In genomic region chr15:88750677-88751563, GRCm38 (mm10) we compare ENCODE assay signal across 8 mouse cellular contexts. TPM values are rescaled to one million over a fixed set of nuclear protein-coding genes. Genes with fewer than 3 reads are reported as not detected.
DNase-seq lines count a peak whose midpoint lies in the region; ATAC-seq and TF ChIP-seq lines count a peak whose summit lies in the region.

No protein-coding gene starts in this region.

- peak overlapping the region; percentile 83 for H3K4me2 ChIP-seq in forebrain, embryonic 13.5 days
- H3K4me2 ChIP-seq in liver, postnatal 0 days (ENCODE audit: low read depth, low read length) = peak overlapping the region; percentile 94
- peak overlapping the region; percentile 84 for H3K4me2 ChIP-seq in neural tube, embryonic 14.5 days (ENCODE audit: low read depth, low read length)

- peaks cover 5% of the 10 kb centered on the region; the same call in 1 of the 2 replicates for H3K36me3 ChIP-seq in ES-Bruce4 (ENCODE audit: control insufficient read depth, insufficient read depth, low read length, poor library complexity, severe bottlenecking)
- peaks cover 11% of the 10 kb centered on the region for H3K36me3 ChIP-seq in forebrain, embryonic 13.5 days (ENCODE audit: poor library complexity, severe bottlenecking)
- peaks cover 6% of the 10 kb centered on the region; the same call in 1 of the 2 replicates for H3K36me3 ChIP-seq in liver, postnatal 0 days (replicated peaks; ENCODE audit: insufficient read depth, low read length)
- H3K36me3 ChIP-seq in neural tube, embryonic 14.5 days (ENCODE audit: control insufficient read depth, insufficient read depth, low read length) = no peaks in the 10 kb centered on the region

- TF ChIP-seq POLR2A in ES-Bruce4 (IDR thresholded peaks at IDR 0.05; ENCODE audit: insufficient read depth, low read length) = peak; percentile 72

- no peaks in the 10 kb centered on the region for H3K9me3 ChIP-seq in ES-Bruce4 (replicated peaks; ENCODE audit: control insufficient read depth, insufficient read depth, low read length, poor library complexity, severe bottlenecking)
- no peaks in the 10 kb centered on the region for H3K9me3 ChIP-seq in forebrain, embryonic 13.5 days (replicated peaks)
- no peaks in the 10 kb centered on the region for H3K9me3 ChIP-seq in liver, postnatal 0 days (ENCODE audit: low read length)
- no peaks in the 10 kb centered on the region for H3K9me3 ChIP-seq in neural tube, embryonic 14.5 days (ENCODE audit: control insufficient read depth, low read length)

- intact Hi-C loops in heart, postnatal 10 days (cut with DNase I) = loop anchor here (5.0 kb wide), 1 partner anchor 66 kb away; the partner anchor contains the start of genes Alg12 and Creld2

- 8% methylated on average over 54 of the region's 54 CpGs for WGBS in forebrain, embryonic 13.5 days
- 3% methylated on average over 54 of the region's 54 CpGs for WGBS in large intestine, adult 2 months
- WGBS in liver, postnatal 0 days (ENCODE audit: insufficient replicate concordance) = 4% methylated on average over 52 of the region's 54 CpGs
- 7% methylated on average over 53 of the region's 54 CpGs for WGBS in neural tube, embryonic 14.5 days

- H3K4me3 ChIP-seq in ES-Bruce4 (ENCODE audit: low read depth, low read length) = peak overlapping the region; percentile 77
- peak overlapping the region; percentile 87 for H3K4me3 ChIP-seq in forebrain, embryonic 13.5 days
- peak overlapping the region; percentile 85 for H3K4me3 ChIP-seq in liver, postnatal 0 days (ENCODE audit: low read depth, low read length)
- peak overlapping the region; percentile 75 for H3K4me3 ChIP-seq in neural tube, embryonic 14.5 days (ENCODE audit: low read depth, low read length)

- H3K9ac ChIP-seq in ES-Bruce4 (ENCODE audit: low read depth, poor library complexity, severe bottlenecking) = peak overlapping the region; percentile 79
- H3K9ac ChIP-seq in forebrain, embryonic 13.5 days = peak overlapping the region; percentile 80
- peak overlapping the region; percentile 65 for H3K9ac ChIP-seq in liver, postnatal 0 days (replicated peaks)
- H3K9ac ChIP-seq in neural tube, embryonic 14.5 days (replicated peaks; ENCODE audit: low read depth, low read length) = peak overlapping the region; percentile 86

- TF ChIP-seq CTCF in ES-Bruce4 (IDR thresholded peaks at IDR 0.05; ENCODE audit: low read depth, low read length) = no peak
- TF ChIP-seq CTCF in liver, postnatal 0 days (IDR thresholded peaks at IDR 0.05; ENCODE audit: low read depth) = no peak

- DNase-seq in heart, postnatal 10 days = peak; percentile 98 to 99
- DNase-seq in large intestine, adult 2 months (ENCODE audit: low read depth, low spot score) = peak; percentile 96
- DNase-seq in liver, postnatal 0 days = peak; percentile 98
- peak; percentile 98 for DNase-seq in testis, postnatal 10 days (ENCODE audit: low spot score)

- no peak for TF ChIP-seq EP300 in ES-Bruce4 (IDR thresholded peaks at IDR 0.05; ENCODE audit: insufficient read depth, low read depth, low read length)
- TF ChIP-seq EP300 in liver, postnatal 0 days (IDR thresholded peaks at IDR 0.05; ENCODE audit: low read depth) = no peak

- peaks cover 1% of the 10 kb centered on the region for H3K4me1 ChIP-seq in ES-Bruce4 (ENCODE audit: control insufficient read depth, insufficient read depth, low read length)
- H3K4me1 ChIP-seq in forebrain, embryonic 13.5 days = peaks cover 30% of the 10 kb centered on the region
- H3K4me1 ChIP-seq in liver, postnatal 0 days (ENCODE audit: insufficient read depth) = peaks cover 27% of the 10 kb centered on the region
- peaks cover 16% of the 10 kb centered on the region; the same call in 1 of the 2 replicates for H3K4me1 ChIP-seq in neural tube, embryonic 14.5 days (ENCODE audit: control insufficient read depth, insufficient read depth, low read length)

- H3K27me3 ChIP-seq in ES-Bruce4 (ENCODE audit: control insufficient read depth, insufficient read depth, low read length, poor library complexity, severe bottlenecking) = no peaks in the 10 kb centered on the region
- H3K27me3 ChIP-seq in forebrain, embryonic 13.5 days = no peaks in the 10 kb centered on the region
- no peaks in the 10 kb centered on the region for H3K27me3 ChIP-seq in liver, postnatal 0 days (ENCODE audit: insufficient read depth, low read length)
- H3K27me3 ChIP-seq in neural tube, embryonic 14.5 days (ENCODE audit: control insufficient read depth, insufficient read depth, low read length) = no peaks in the 10 kb centered on the region

- peak; percentile 100 for ATAC-seq in cerebellum, adult (ENCODE audit: insufficient number of reproducible peaks, low FRiP score, low TSS enrichment)
- ATAC-seq in forebrain, embryonic 13.5 days = peak; percentile 97
- peak; percentile 95 for ATAC-seq in liver, postnatal 0 days
- ATAC-seq in neural tube, embryonic 14.5 days (ENCODE audit: low read depth) = peak; percentile 97

- peak overlapping the region; percentile 91 for H3K27ac ChIP-seq in ES-Bruce4 (ENCODE audit: insufficient read depth, low read length)
- H3K27ac ChIP-seq in forebrain, embryonic 13.5 days = peak overlapping the region; percentile 92
- H3K27ac ChIP-seq in liver, postnatal 0 days (ENCODE audit: low read depth) = peak overlapping the region; percentile 92
- H3K27ac ChIP-seq in neural tube, embryonic 14.5 days (ENCODE audit: low read depth, low read length) = peak overlapping the region; percentile 74

RNA-seq across cellular contexts. Expression of gene Zbed4, which starts 0.5 kb away (rescaled TPM):
- 36.9 and 44.5 TPM in 2 replicates for polyA plus RNA-seq in ES-Bruce4 (2011; ENCODE audit: insufficient read depth, insufficient read length, low read depth, missing spikeins)
- 29.1 and 31.6 TPM in 2 replicates for polyA plus RNA-seq in forebrain, embryonic 13.5 days (2015; fragmentation: Nextera tagmentation; extraction: Ambion mirVana)
- 10 to 100 TPM; 10.9 to 12.6 TPM for total RNA-seq in heart, postnatal 10 days (2021)
- 6.4 and 8.3 TPM in 2 replicates for polyA plus RNA-seq in large intestine, adult 2 months (2012; rRNA removed)
- 3.6 and 3.7 TPM in 2 replicates for polyA plus RNA-seq in liver, postnatal 0 days (2015; fragmentation: Nextera tagmentation; extraction: Ambion mirVana)
- 17.8 and 24.8 TPM in 2 replicates for polyA plus RNA-seq in neural tube, embryonic 14.5 days (2014; fragmentation: Nextera tagmentation; extraction: Ambion mirVana)

RNA-seq across cellular contexts. Expression of gene Brd1, which starts 16.9 kb away (rescaled TPM):
- polyA plus RNA-seq in ES-Bruce4 (2011; ENCODE audit: insufficient read depth, insufficient read length, low read depth, missing spikeins) = 85.9 and 86.2 TPM in 2 replicates
- polyA plus RNA-seq in forebrain, embryonic 13.5 days (2015; fragmentation: Nextera tagmentation; extraction: Ambion mirVana) = 30.5 TPM in 2 replicates
- total RNA-seq in heart, postnatal 10 days (2021) = 10 to 100 TPM; 38.6 to 39.6 TPM
- polyA plus RNA-seq in large intestine, adult 2 months (2012; rRNA removed) = 11.7 and 18.2 TPM in 2 replicates
- 5.2 and 5.6 TPM in 2 replicates for polyA plus RNA-seq in liver, postnatal 0 days (2015; fragmentation: Nextera tagmentation; extraction: Ambion mirVana)
- 20.2 and 22.2 TPM in 2 replicates for polyA plus RNA-seq in neural tube, embryonic 14.5 days (2014; fragmentation: Nextera tagmentation; extraction: Ambion mirVana)

Comparison
In these comparisons a context has a peak if more than half of its experiments do, and no peak if none do; other contexts are left out.
1. Peak in every context shown above with its lines: DNase-seq, ATAC-seq, H3K4me3 ChIP-seq and H3K27ac ChIP-seq.